8 mouse cellular contexts compared by ENCODE assay signal in genomic region chr9:47532215-47532865, GRCm38 (mm10). TPM values are rescaled to one million over a fixed set of nuclear protein-coding genes. Genes with fewer than 3 reads are reported as not detected.
A peak's percentile ranks its signal among the peaks of the same experiment; 100 is the strongest.
DNase-seq lines count a peak whose midpoint lies in the region; ATAC-seq and TF ChIP-seq lines count a peak whose summit lies in the region.

No protein-coding gene starts in this region.

- H3K9me3 ChIP-seq in E14TG2a.4 (ENCODE audit: low read length): no peaks in the 10 kb centered on the region
- no peaks in the 10 kb centered on the region for H3K9me3 ChIP-seq in hindbrain, embryonic 15.5 days

- peak overlapping the region; percentile 92 for H3K4me3 ChIP-seq in E14TG2a.4 (replicated peaks; ENCODE audit: low read length)
- peak overlapping the region; percentile 81 for H3K4me3 ChIP-seq in hindbrain, embryonic 15.5 days

- H3K4me2 ChIP-seq in hindbrain, embryonic 15.5 days: peak overlapping the region; percentile 65

- TF ChIP-seq CTCF in E14TG2a.4 (conservative IDR thresholded peaks at IDR 0.05; ENCODE audit: low read length): no peak

- H3K4me1 ChIP-seq in E14TG2a.4 (replicated peaks; ENCODE audit: low read depth, low read length): peaks cover 40% of the 10 kb centered on the region
- peaks cover 22% of the 10 kb centered on the region for H3K4me1 ChIP-seq in hindbrain, embryonic 15.5 days (replicated peaks)

- H3K36me3 ChIP-seq in E14TG2a.4 (ENCODE audit: insufficient read depth, low read length): peaks cover 8% of the 10 kb centered on the region
- H3K36me3 ChIP-seq in hindbrain, embryonic 15.5 days: no peaks in the 10 kb centered on the region

- DNase-seq in adrenal gland, postnatal 14 days: peak; percentile 24
- no peak for DNase-seq in adrenal gland, postnatal 4 days (ENCODE audit: low spot score in 2 of 2)
- peak; percentile 63 for DNase-seq in embryo, embryonic 9.5 days (ENCODE audit: extremely low spot score)
- peak; percentile 50 for DNase-seq in mesoderm, embryonic 11.5 days (ENCODE audit: low read depth, low spot score)
- DNase-seq in spleen, postnatal 4 days (ENCODE audit: low spot score in 2 of 2): no peak
- no peak for DNase-seq in urinary bladder, postnatal 25 days (ENCODE audit: low spot score)

- peak overlapping the region; percentile 83 for H3K9ac ChIP-seq in hindbrain, embryonic 15.5 days

- peaks cover 30% of the 10 kb centered on the region for H3K27me3 ChIP-seq in E14TG2a.4 (ENCODE audit: insufficient read depth, low read length)
- 0 out of 2 replicates have a peak, but pooled peaks cover 3% of the 10 kb centered on the region for H3K27me3 ChIP-seq in hindbrain, embryonic 15.5 days

- no peak for ATAC-seq in hindbrain, embryonic 15.5 days (ENCODE audit: low FRiP score, low read depth)

- peak overlapping the region; percentile 89 for H3K27ac ChIP-seq in hindbrain, embryonic 15.5 days (replicated peaks)

- 2% methylated on average over 20 of the region's 20 CpGs for WGBS in hindbrain, embryonic 15.5 days

RNA-seq across cellular contexts. Expression of gene Cadm1, which starts 2.4 kb away (rescaled TPM):
- 31.9 and 32.7 TPM in 2 replicates for total RNA-seq in adrenal gland, postnatal 14 days (2021)
- 10 to 100 TPM; 60.4 to 67.9 TPM for total RNA-seq in adrenal gland, postnatal 4 days (2021)
- polyA plus RNA-seq in hindbrain, embryonic 15.5 days (2015; fragmentation: Nextera tagmentation; extraction: Ambion mirVana): 190 and 207 TPM in 2 replicates

Comparison
In these comparisons a context has a peak if more than half of its experiments do, and no peak if none do; other contexts are left out.
1. DNase-seq: peak in adrenal gland, postnatal 14 days (single experiment), embryo, embryonic 9.5 days (single experiment) and mesoderm, embryonic 11.5 days (single experiment); none in adrenal gland, postnatal 4 days (0 of 2), spleen, postnatal 4 days (0 of 2) and urinary bladder, postnatal 25 days (single experiment).